Comparison of ENCODE assay signal across 13 mouse cellular contexts in the genomic region with DNA sequence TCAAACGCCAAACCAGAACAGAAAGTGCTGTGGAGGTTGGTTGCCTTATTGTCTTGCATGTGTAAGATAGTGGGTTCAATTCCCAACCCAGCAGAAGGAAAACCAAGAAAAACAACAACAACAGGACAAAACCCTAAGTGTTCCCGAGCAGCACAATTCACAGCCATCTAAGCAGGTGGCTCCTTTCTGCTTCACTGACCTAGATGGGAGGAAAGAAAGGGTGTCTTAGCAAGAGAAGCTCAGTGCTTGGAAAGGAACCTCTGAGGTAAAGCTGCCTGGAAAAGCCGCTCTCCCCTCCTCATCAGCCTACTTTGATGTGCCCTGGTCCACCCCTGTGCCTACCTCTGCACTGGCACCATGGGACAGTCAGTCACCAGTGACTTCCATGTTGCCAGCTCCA.
A peak's percentile ranks its signal among the peaks of the same experiment; 100 is the strongest.
DNase-seq lines count a peak whose midpoint lies in the region; ATAC-seq lines count a peak whose summit lies in the region.
"Had no signal": no experiment of that assay in that cellular context is flagged by ENCODE, and none has a peak within 500 bp of the region (broad histone marks: within the 10 kb centered on the region; RNA-seq: fewer than 3 reads in every experiment).

No protein-coding gene starts in this region.

- no peak for DNase-seq in cerebellum, postnatal 4 days (ENCODE audit: low spot score in 2 of 2)
- DNase-seq in A20 (ENCODE audit: low read depth, low spot score) = peak; percentile 7
- peak; percentile 28 for DNase-seq in cerebellum, adult 8-10 months
- DNase-seq in cerebellum, postnatal 14 days = peak; percentile 42 to 63
- no peak for DNase-seq in urinary bladder, postnatal 25 days (ENCODE audit: low spot score)
- DNase-seq in layer of hippocampus, postnatal 10 days (ENCODE audit: low spot score in 2 of 2) = no peak
- DNase-seq: adrenal gland, postnatal 10 days; gastrocnemius, adult 2 months; gastrocnemius, postnatal 25 days; kidney, adult 11 months had no signal

- peak; percentile 72; the same call in 1 of the 2 replicates for ATAC-seq in cerebellum, adult (ENCODE audit: insufficient number of reproducible peaks, low FRiP score, low TSS enrichment)
- ATAC-seq: forebrain, embryonic 16.5 days; inflammation-experienced regulatory T-cells, adult 6 months had no signal

Comparison
In these comparisons a context has a peak if more than half of its experiments do, and no peak if none do; other contexts are left out.
1. DNase-seq: peak in A20 (single experiment), cerebellum, adult 8-10 months (single experiment) and cerebellum, postnatal 14 days (2 of 2); none in cerebellum, postnatal 4 days (0 of 2), urinary bladder, postnatal 25 days (single experiment) and layer of hippocampus, postnatal 10 days (0 of 2).